Mouse (Mus musculus) liver, embryonic 16.5 days (tissue): ENCODE measurements around the gene Mfn1. TPM values are rescaled to one million over a fixed set of nuclear protein-coding genes. Genes with fewer than 3 reads are reported as not detected.

Experiments
- ATAC-seq: fragments of 200-750 bp; cut with Nextera tagmentation; 2 replicates; pipeline ENCODE4 v1.8.0; 2017; ENCODE audit warnings: low read depth, mild to moderate bottlenecking, moderate number of reproducible peaks, moderate library complexity
- H3K27ac ChIP-seq: fragments of 300-500 bp; sonication (generic); 2 replicates; pipeline ENCODE4 v1.5.1; 2014; ENCODE audit warnings: mild to moderate bottlenecking, low read length
- H3K27me3 ChIP-seq: fragments of 300-500 bp; sonication (generic); 2 replicates; pipeline ENCODE4 v1.6.1; 2014; ENCODE audit warnings: low read depth, low read length, mixed read lengths; ENCODE audit not compliant: control insufficient read depth, insufficient read depth
- H3K36me3 ChIP-seq: fragments of 300-500 bp; sonication (generic); 2 replicates; pipeline ENCODE4 v1.6.1; 2014; ENCODE audit warnings: mild to moderate bottlenecking; ENCODE audit not compliant: control insufficient read depth, insufficient read depth
- H3K4me1 ChIP-seq: fragments of 300-500 bp; sonication (generic); 2 replicates; pipeline ENCODE4 v1.6.1; 2014; ENCODE audit warnings: low read depth, low read length, mixed read lengths; ENCODE audit not compliant: control insufficient read depth
- H3K4me2 ChIP-seq: fragments of 300-500 bp; sonication (generic); 2 replicates; pipeline ENCODE4 v1.6.1; 2014; ENCODE audit warnings: low read depth, low read length, mixed read lengths
- H3K4me3 ChIP-seq: fragments of 300-500 bp; sonication (generic); 2 replicates; pipeline ENCODE4 v1.5.1; 2014; ENCODE audit warnings: low read depth, mild to moderate bottlenecking, low read length
- H3K9ac ChIP-seq: fragments of 300-500 bp; sonication (generic); 2 replicates; pipeline ENCODE4 v1.6.1; 2014; ENCODE audit warnings: low read depth, low read length
- H3K9me3 ChIP-seq: fragments of 300-500 bp; sonication (generic); replicated peaks from 2 replicates; pipeline ENCODE4 v1.6.1; 2016; ENCODE audit warnings: low read length; ENCODE audit not compliant: control insufficient read depth
- WGBS: fragments of 180-500 bp; shearing (Covaris S2); extraction: QIAGEN DNeasy Blood & Tissue Kit; methylation state at CpG from one replicate; pipeline ENCODE4 v1.1.7; 2014; ENCODE audit not compliant: insufficient replicate concordance; 5-methylcytosine and 5-hydroxymethylcytosine counted together
- polyA plus RNA-seq: library from polyadenylated mRNA; unstranded; fragments of >200 nt; fragmentation: Nextera tagmentation; extraction: Ambion mirVana; gene quantifications from 2 replicates; pipeline ENCODE4 v1.2.1, GENCODE M21; 2015

The Mfn1 gene
- polyA plus RNA-seq, 1 experiment from 2014 or later, result 17.0 TPM

DNA sequence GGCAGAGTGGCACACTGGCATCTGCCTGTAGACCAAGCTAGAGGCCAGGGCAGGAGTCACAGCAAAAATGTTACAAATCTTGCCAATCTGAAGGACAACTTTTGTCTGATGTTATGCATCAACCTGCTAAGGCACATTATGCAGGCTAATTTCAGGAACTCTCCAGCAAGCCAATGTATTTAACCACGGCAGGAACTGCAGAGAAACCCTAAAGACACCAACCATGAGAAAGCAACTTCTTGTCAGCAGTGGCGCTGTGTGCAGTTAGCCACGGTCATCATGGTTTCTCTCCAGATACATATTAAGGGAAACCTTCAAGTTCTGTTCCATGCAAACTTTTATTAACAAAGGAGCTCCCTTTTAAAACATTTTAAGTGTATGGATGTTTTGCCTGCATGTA lies 52.6 kb downstream of the Mfn1 start:
- H3K36me3 ChIP-seq, result 0 out of 2 replicates have a peak, but pooled peaks cover 3% of the 10 kb centered on the region
- ATAC-seq, result no peak
- H3K4me2 ChIP-seq, result no peak overlapping the region
- no peaks in the 10 kb centered on the region for H3K4me1 ChIP-seq
- no peak overlapping the region for H3K9ac ChIP-seq
- 50% methylated on average over 3 of the region's 3 CpGs for WGBS
- no peaks in the 10 kb centered on the region for H3K9me3 ChIP-seq
- no peak overlapping the region for H3K4me3 ChIP-seq
- no peak overlapping the region for H3K27ac ChIP-seq
- no peaks in the 10 kb centered on the region for H3K27me3 ChIP-seq

DNA sequence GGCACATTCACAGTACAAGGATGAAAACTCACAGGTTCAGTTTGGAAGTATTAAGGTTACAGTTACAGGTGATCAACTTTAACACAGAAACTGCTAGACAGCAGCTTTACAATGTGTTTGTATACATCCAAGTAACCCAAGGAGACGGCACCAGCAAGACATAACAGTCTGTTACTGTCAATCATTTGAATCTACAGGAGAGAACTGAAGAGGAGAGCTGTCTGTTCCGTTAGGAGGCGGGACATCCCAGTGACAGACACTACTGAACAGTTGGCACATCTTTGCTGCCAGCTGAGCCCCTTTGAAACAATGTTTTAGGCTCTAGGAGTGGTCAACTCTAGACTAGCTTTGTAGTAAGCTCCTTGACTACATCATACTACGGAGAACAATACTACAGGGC lies 54.2 kb downstream of the Mfn1 start:
- Histone ChIP-seq H3K4me1 (no peaks in the 10 kb centered on the region), H3K27me3 (no peaks in the 10 kb centered on the region), H3K4me2 (no peak overlapping the region), H3K36me3 (no peaks in the 10 kb centered on the region), H3K9me3 (no peaks in the 10 kb centered on the region), H3K9ac (no peak overlapping the region), H3K27ac (no peak overlapping the region), H3K4me3 (no peak overlapping the region)
- ATAC-seq, result no peak
- WGBS, result 71% methylated on average over 4 of the region's 4 CpGs

DNA sequence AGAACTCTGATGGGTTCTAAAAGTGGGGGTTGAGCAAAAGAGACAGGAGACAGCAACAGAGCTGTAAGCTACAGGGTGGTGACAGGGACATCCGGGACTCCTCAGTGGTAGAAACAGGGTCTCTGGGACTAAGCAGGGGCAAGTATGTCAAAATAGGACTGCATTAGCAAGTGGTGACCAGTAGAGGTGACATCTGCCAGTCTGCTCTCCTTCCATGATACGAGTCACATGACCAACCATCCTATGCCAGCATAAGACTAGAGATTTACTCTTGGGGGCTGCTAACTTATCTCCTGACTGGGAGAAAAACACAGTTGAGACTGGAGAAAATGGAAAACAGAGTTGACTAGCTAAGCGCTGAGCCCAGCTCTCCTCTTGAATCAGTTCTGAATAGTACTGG lies 57.0 kb downstream of the Mfn1 start:
- Histone ChIP-seq H3K4me1 (no peaks in the 10 kb centered on the region), H3K4me2 (no peak overlapping the region), H3K4me3 (no peak overlapping the region), H3K9me3 (no peaks in the 10 kb centered on the region), H3K36me3 (no peaks in the 10 kb centered on the region), H3K27ac (no peak overlapping the region), H3K27me3 (no peaks in the 10 kb centered on the region), H3K9ac (no peak overlapping the region)
- WGBS, result 76% methylated on average over 3 of the region's 3 CpGs
- ATAC-seq, result no peak

DNA sequence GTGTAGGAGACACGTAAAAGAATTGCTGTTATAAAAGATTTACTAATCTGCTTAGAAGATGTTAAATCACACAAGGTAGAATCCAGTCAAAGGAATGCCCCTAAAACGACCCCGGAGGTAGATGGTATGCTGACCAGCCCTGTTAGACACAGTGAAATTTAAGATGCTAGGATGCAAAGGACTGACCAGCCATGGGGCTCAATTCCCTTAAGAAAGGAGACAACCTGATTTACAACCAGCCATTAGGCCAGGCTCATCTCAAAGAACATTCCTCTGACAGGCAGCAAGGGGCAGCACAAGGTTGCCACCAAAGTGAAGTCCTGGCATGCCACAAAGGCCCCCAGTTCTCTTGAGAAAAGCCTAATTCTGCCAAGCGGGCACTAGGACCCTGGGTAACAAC lies 65.8 kb downstream of the Mfn1 start:
- ATAC-seq, result no peak
- no peaks in the 10 kb centered on the region for H3K9me3 ChIP-seq
- H3K9ac ChIP-seq, result no peak overlapping the region
- H3K4me1 ChIP-seq, result no peaks in the 10 kb centered on the region
- 54% methylated on average over 4 of the region's 4 CpGs for WGBS
- no peak overlapping the region for H3K4me2 ChIP-seq
- no peak overlapping the region for H3K27ac ChIP-seq
- H3K27me3 ChIP-seq, result no peaks in the 10 kb centered on the region
- no peaks in the 10 kb centered on the region for H3K36me3 ChIP-seq
- H3K4me3 ChIP-seq, result no peak overlapping the region

DNA sequence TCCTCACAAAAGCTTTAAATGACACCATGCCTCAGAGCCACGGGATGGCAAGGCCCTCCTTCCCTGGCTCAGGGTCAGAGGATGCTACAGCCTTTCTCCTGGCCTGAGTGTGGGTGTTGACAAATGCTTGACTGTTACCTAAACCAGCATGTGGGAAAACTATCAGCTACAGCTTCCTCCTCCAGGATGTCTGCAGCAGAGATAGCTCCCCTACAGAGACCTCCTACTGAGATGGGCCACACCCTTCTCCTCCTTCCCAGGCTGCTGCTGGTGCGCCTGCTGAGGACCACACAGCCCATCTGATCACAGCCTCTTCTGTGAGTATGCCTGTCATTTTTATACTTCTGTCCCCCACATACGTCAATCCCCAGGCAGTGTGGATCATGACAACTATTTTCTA lies 70.1 kb downstream of the Mfn1 start:
- WGBS, result 31% methylated on average over 3 of the region's 3 CpGs
- H3K27me3 ChIP-seq, result no peaks in the 10 kb centered on the region
- no peaks in the 10 kb centered on the region for H3K9me3 ChIP-seq
- H3K9ac ChIP-seq, result no peak overlapping the region
- no peak for ATAC-seq
- no peak overlapping the region for H3K4me3 ChIP-seq
- no peak overlapping the region for H3K4me2 ChIP-seq
- H3K36me3 ChIP-seq, result no peaks in the 10 kb centered on the region
- H3K27ac ChIP-seq, result no peak overlapping the region
- no peaks in the 10 kb centered on the region for H3K4me1 ChIP-seq

DNA sequence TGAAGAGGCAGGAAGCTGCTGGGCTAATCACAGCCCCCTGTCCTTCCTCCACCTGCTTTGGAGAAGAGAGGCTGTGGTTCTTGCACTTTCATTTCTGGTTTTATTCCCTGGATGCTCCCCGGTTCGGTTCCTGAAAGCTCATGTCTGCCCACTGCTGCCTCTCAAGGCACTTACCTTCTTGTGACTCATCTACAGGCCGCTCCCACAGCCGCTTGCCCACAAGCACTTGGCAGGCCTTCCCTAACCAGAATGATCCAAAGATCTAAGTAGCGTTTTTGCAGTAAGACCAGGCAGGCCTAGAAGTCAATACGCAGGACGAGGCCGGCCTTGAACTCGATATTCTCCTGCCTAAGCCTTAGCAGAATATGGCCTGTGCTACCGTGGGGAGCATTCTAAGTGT lies 71.8 kb downstream of the Mfn1 start:
- no peak for ATAC-seq
- H3K9me3 ChIP-seq, result no peaks in the 10 kb centered on the region
- 72% methylated on average over 10 of the region's 10 CpGs for WGBS

DNA sequence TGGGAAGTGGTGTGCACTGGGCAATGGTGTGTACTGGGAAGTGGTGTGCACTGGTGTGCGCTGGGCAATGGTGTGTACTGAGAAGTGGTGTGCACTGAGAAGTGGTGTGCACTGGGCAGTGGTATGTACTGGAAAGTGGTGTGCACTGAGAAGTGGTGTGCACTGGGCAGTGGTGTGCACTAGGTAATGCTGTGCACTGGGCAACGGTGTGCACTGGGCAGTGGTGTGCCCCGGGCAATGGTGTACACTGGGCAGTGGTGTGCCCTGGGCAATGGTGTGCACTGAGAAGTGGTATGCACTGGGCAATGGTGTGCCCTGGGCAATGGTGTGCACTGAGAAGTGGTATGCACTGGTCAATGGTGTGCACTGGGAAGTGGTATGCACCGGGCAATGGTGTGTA lies 80.0 kb downstream of the Mfn1 start:
- H3K36me3 ChIP-seq, result no peaks in the 10 kb centered on the region
- H3K27ac ChIP-seq, result no peak overlapping the region
- no peak overlapping the region for H3K4me3 ChIP-seq
- no peaks in the 10 kb centered on the region; the same call in 1 of the 2 replicates for H3K4me1 ChIP-seq
- no peak overlapping the region for H3K9ac ChIP-seq
- no peaks in the 10 kb centered on the region for H3K9me3 ChIP-seq
- H3K27me3 ChIP-seq, result no peaks in the 10 kb centered on the region
- 88% methylated on average over 4 of the region's 4 CpGs for WGBS
- ATAC-seq, result no peak
- no peak overlapping the region for H3K4me2 ChIP-seq

More for the DNA sequence above, 71.8 kb downstream of the Mfn1 start:
- Histone ChIP-seq H3K4me3 (no peak overlapping the region), H3K27me3 (no peaks in the 10 kb centered on the region), H3K9ac (no peak overlapping the region), H3K27ac (no peak overlapping the region), H3K4me2 (no peak overlapping the region), H3K36me3 (no peaks in the 10 kb centered on the region), H3K4me1 (no peaks in the 10 kb centered on the region)

DNA sequence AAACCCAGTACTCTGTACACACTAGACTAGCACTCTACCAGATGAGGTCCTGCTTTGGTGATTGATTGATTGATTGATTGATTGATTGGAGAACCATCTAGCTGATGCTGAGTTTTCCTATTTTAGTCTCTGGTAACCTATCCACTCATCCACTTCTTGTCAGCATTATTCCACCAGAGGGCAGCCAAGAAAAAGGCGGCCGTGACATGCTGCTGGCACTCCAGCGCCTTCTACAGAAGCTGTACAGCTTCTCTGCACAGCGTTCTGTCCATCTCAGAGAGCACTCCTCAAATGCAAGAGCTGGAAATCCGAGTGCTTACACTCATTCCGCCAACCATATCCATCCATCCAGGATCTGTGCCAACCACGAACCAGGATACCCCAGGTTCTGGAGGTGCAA lies 81.3 kb downstream of the Mfn1 start:
- no peak overlapping the region for H3K9ac ChIP-seq
- no peaks in the 10 kb centered on the region for H3K9me3 ChIP-seq
- 28% methylated on average over 7 of the region's 7 CpGs for WGBS
- H3K36me3 ChIP-seq, result no peaks in the 10 kb centered on the region
- H3K27ac ChIP-seq, result no peak overlapping the region
- no peak overlapping the region for H3K4me3 ChIP-seq
- H3K4me2 ChIP-seq, result no peak overlapping the region
- no peaks in the 10 kb centered on the region; the same call in 1 of the 2 replicates for H3K4me1 ChIP-seq
- no peaks in the 10 kb centered on the region; the same call in 1 of the 2 replicates for H3K27me3 ChIP-seq
- ATAC-seq, result no peak

DNA sequence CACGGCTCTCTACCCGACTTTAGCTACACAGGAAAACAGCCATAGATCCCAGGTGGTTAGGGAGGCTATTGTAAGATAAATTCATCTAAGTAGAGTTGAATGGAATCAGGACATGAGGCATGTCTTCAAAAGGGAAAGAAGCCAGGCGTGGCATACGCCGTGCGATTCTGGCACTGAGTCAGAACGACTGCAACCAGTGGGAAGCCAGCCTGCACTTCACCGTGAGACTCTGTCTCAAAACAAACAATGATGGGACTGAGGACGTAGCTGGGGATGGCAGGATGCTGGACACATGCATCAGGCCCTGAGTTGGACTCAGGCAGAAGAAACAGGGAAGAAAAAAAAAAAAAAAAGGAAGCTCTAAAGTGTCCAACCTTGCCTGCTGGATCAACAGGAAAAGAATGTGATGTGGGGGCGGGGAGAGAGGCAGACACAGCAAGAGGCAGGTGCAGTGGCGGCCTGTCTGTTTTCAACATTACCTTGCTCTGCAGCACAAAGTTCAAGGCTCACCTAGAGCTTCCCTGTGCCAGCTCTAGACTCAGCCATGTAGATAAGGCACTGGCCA lies 82.4 kb downstream of the Mfn1 start:
- 65% methylated on average over 11 of the region's 11 CpGs for WGBS
- Histone ChIP-seq H3K9ac (no peak overlapping the region), H3K27me3 (peaks cover 4% of the 10 kb centered on the region), H3K4me2 (no peak overlapping the region), H3K27ac (no peak overlapping the region), H3K4me1 (no peaks in the 10 kb centered on the region; the same call in 1 of the 2 replicates), H3K9me3 (no peaks in the 10 kb centered on the region), H3K4me3 (no peak overlapping the region), H3K36me3 (no peaks in the 10 kb centered on the region)
- ATAC-seq, result no peak
